Mouse (Mus musculus): Measurements from ENCODE around the gene Serinc3. TPM values are rescaled to one million over a fixed set of nuclear protein-coding genes. Genes with fewer than 3 reads are reported as not detected.

Gene Serinc3
- polyA plus RNA-seq, 1 experiment from 2014 or later, result 92.7 TPM

- Histone ChIP-seq H3K27me3 (ENCODE audit: insufficient read depth, low read length) (no peaks in the 10 kb centered on the region), H3K4me2 (ENCODE audit: low read depth, low read length) (no peak overlapping the region), H3K4me1 (ENCODE audit: insufficient read depth) (peaks cover 19% of the 10 kb centered on the region), H3K36me3 (replicated peaks; ENCODE audit: insufficient read depth, low read length) (0 out of 2 replicates have a peak, but pooled peaks cover 3% of the 10 kb centered on the region), H3K4me3 (ENCODE audit: low read depth, low read length) (no peak overlapping the region), H3K9me3 (ENCODE audit: low read length) (no peaks in the 10 kb centered on the region), H3K27ac (ENCODE audit: low read depth) (peak overlapping the region; percentile 29; the same call in 1 of the 2 replicates), H3K9ac (replicated peaks) (no peak overlapping the region)
- ATAC-seq (no peak), DNase-seq (no peak)
- WGBS (ENCODE audit: insufficient replicate concordance), result 75% methylated on average over 11 of the region's 11 CpGs
- TF ChIP-seq CTCF (IDR thresholded peaks at IDR 0.05; ENCODE audit: low read depth) (no peak), EP300 (IDR thresholded peaks at IDR 0.05; ENCODE audit: low read depth) (no peak)
Observed at GRCm38 (mm10) chr2:163670872-163671594, 26.1 kb upstream of the Serinc3 start.

DNA sequence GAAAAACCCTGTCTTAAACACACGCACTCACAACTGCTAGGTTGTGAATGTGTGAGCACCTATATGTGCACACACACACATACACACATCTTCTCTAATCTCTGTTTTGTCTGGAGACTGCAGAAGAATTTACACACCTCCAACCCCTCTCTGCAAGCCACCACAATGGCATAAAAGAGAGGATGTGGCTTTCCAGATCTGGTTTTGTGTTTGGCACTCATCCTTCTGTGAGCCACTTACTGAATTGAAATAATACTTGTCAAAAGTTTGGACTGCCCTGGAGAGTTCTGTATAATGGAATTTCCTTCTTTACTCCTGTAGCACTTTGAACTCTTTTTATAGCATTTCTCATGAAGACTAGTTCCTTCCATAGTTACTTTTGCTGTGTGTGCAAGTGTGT, 22.1 kb upstream of the Serinc3 start:
- Histone ChIP-seq H3K9ac (replicated peaks) (no peak overlapping the region), H3K4me2 (ENCODE audit: low read depth, low read length) (no peak overlapping the region), H3K27ac (ENCODE audit: low read depth) (no peak overlapping the region), H3K27me3 (ENCODE audit: insufficient read depth, low read length) (no peaks in the 10 kb centered on the region), H3K9me3 (ENCODE audit: low read length) (no peaks in the 10 kb centered on the region), H3K4me1 (ENCODE audit: insufficient read depth) (peaks cover 25% of the 10 kb centered on the region), H3K36me3 (replicated peaks; ENCODE audit: insufficient read depth, low read length) (0 out of 2 replicates have a peak, but pooled peaks cover 6% of the 10 kb centered on the region), H3K4me3 (ENCODE audit: low read depth, low read length) (no peak overlapping the region)
- TF ChIP-seq EP300 (IDR thresholded peaks at IDR 0.05; ENCODE audit: low read depth) (no peak), CTCF (IDR thresholded peaks at IDR 0.05; ENCODE audit: low read depth) (no peak)
- ATAC-seq (no peak), DNase-seq (no peak)
- WGBS (ENCODE audit: insufficient replicate concordance), result 83% methylated on average over 1 of the region's 1 CpGs

DNA sequence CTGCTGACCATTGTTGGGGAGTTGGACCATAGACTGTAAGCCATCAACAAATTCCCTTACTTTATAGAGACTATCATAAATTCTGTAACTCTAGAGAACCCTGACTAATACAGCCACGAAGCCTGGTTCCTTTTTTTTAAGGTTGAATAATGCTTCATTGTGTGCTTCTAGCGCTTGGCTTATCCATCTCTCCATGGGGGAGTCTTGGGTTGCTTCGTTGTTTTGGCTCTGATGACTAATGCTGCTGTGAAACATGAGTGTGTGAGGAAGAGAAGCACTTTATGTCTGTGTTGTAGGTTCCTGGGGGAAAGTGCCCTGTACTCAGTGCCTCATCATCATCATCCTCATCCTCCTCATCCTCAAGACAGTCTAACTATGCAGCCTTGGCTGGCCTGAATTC, 19.0 kb upstream of the Serinc3 start:
- no peak for ATAC-seq
- TF ChIP-seq EP300 (IDR thresholded peaks at IDR 0.05; ENCODE audit: low read depth) (no peak), CTCF (IDR thresholded peaks at IDR 0.05; ENCODE audit: low read depth) (no peak)
- no peak overlapping the region for H3K27ac ChIP-seq (ENCODE audit: low read depth)
- H3K36me3 ChIP-seq (replicated peaks; ENCODE audit: insufficient read depth, low read length), result 0 out of 2 replicates have a peak, but pooled peaks cover 3% of the 10 kb centered on the region
- H3K9ac ChIP-seq (replicated peaks), result no peak overlapping the region
- H3K4me1 ChIP-seq (ENCODE audit: insufficient read depth), result peaks cover 46% of the 10 kb centered on the region
- no peak overlapping the region for H3K4me3 ChIP-seq (ENCODE audit: low read depth, low read length)
- H3K4me2 ChIP-seq (ENCODE audit: low read depth, low read length), result no peak overlapping the region
- DNase-seq, result no peak
- H3K9me3 ChIP-seq (ENCODE audit: low read length), result no peaks in the 10 kb centered on the region
- no peaks in the 10 kb centered on the region for H3K27me3 ChIP-seq (ENCODE audit: insufficient read depth, low read length)
- WGBS (ENCODE audit: insufficient replicate concordance), result 72% methylated on average over 3 of the region's 3 CpGs

DNA sequence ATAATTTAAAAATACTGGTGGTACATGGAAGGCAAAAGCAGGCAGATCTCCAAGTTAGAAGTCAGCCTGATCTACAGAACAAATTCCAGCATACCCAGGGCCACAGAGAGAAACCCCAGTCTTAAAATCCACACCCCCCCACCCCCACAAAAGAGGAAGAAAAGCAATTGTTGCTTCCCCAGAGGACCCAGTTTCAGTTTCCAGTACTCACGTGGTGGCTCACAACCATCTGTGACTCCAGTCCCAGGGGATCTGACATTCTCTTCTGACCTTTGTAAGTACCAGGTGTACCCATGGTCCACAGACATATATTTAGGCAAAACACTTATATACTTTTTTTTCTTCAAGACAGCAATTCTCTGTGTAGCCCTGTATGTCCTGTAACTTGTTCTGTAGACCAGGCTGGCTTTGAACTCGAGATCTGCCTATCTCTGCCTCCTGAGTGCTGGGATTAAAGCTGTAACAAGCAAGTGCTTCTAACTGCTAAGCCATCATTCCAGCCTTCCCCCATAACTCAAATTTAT, 17.8 kb upstream of the Serinc3 start:
- Histone ChIP-seq H3K4me1 (ENCODE audit: insufficient read depth) (peaks cover 46% of the 10 kb centered on the region), H3K4me3 (ENCODE audit: low read depth, low read length) (no peak overlapping the region), H3K9ac (replicated peaks) (no peak overlapping the region), H3K4me2 (ENCODE audit: low read depth, low read length) (no peak overlapping the region), H3K9me3 (ENCODE audit: low read length) (no peaks in the 10 kb centered on the region), H3K27me3 (ENCODE audit: insufficient read depth, low read length) (no peaks in the 10 kb centered on the region), H3K36me3 (replicated peaks; ENCODE audit: insufficient read depth, low read length) (0 out of 2 replicates have a peak, but pooled peaks cover 3% of the 10 kb centered on the region), H3K27ac (ENCODE audit: low read depth) (peak overlapping the region; percentile 66)
- DNase-seq (peak; percentile 47), ATAC-seq (peak; percentile 26; the same call in 1 of the 2 replicates)
- TF ChIP-seq CTCF (IDR thresholded peaks at IDR 0.05; ENCODE audit: low read depth) (no peak), EP300 (IDR thresholded peaks at IDR 0.05; ENCODE audit: low read depth) (peak; percentile 49; the same call in 1 of the 2 replicates)
- 40% methylated on average over 2 of the region's 2 CpGs for WGBS (ENCODE audit: insufficient replicate concordance)

DNA sequence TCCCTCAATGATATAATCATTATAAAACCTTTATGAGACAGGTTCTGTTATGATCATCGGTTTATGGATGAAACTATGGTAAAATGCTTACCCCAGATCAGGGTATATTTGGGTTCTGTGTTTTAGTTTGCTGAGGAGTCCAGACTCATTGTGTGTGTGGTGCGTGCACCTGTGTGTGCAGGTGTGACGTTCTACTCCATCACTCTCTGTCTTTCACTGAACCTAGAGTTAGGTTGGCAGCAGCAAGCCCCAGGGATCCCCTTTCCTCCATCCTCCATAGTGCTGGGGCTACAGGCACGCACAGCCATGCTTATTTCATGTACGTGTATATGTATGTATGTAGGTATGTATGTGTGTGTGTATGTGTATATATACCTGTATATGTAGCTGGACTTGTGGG, 17.1 kb upstream of the Serinc3 start:
- Histone ChIP-seq H3K4me3 (ENCODE audit: low read depth, low read length) (no peak overlapping the region), H3K27ac (ENCODE audit: low read depth) (peak overlapping the region; percentile 66), H3K9ac (replicated peaks) (no peak overlapping the region), H3K9me3 (ENCODE audit: low read length) (no peaks in the 10 kb centered on the region), H3K36me3 (replicated peaks; ENCODE audit: insufficient read depth, low read length) (0 out of 2 replicates have a peak, but pooled peaks cover 3% of the 10 kb centered on the region), H3K4me1 (ENCODE audit: insufficient read depth) (peaks cover 46% of the 10 kb centered on the region), H3K4me2 (ENCODE audit: low read depth, low read length) (peak overlapping the region; percentile 30), H3K27me3 (ENCODE audit: insufficient read depth, low read length) (no peaks in the 10 kb centered on the region)
- no peak for DNase-seq
- TF ChIP-seq CTCF (IDR thresholded peaks at IDR 0.05; ENCODE audit: low read depth) (no peak), EP300 (IDR thresholded peaks at IDR 0.05; ENCODE audit: low read depth) (no peak)
- ATAC-seq, result no peak
- WGBS (ENCODE audit: insufficient replicate concordance), result 88% methylated on average over 5 of the region's 5 CpGs

- DNase-seq (no peak), ATAC-seq (no peak)
- 73% methylated on average over 6 of the region's 6 CpGs for WGBS (ENCODE audit: insufficient replicate concordance)
- H3K4me1 ChIP-seq (ENCODE audit: insufficient read depth), result peaks cover 46% of the 10 kb centered on the region
- 0 out of 2 replicates have a peak, but pooled peaks cover 3% of the 10 kb centered on the region for H3K36me3 ChIP-seq (replicated peaks; ENCODE audit: insufficient read depth, low read length)
- H3K4me2 ChIP-seq (ENCODE audit: low read depth, low read length), result peak overlapping the region; percentile 20
- no peak overlapping the region for H3K4me3 ChIP-seq (ENCODE audit: low read depth, low read length)
- H3K9ac ChIP-seq (replicated peaks), result no peak overlapping the region
- no peaks in the 10 kb centered on the region for H3K9me3 ChIP-seq (ENCODE audit: low read length)
- no peak for TF ChIP-seq CTCF (IDR thresholded peaks at IDR 0.05; ENCODE audit: low read depth)
- no peaks in the 10 kb centered on the region for H3K27me3 ChIP-seq (ENCODE audit: insufficient read depth, low read length)
- H3K27ac ChIP-seq (ENCODE audit: low read depth), result peak overlapping the region; percentile 42; the same call in 1 of the 2 replicates
Observed at GRCm38 (mm10) chr2:163661371-163661850, 16.5 kb upstream of the Serinc3 start.
